Mouse (Mus musculus) left cerebral cortex, postnatal 10 days (tissue): Measurements from ENCODE around the gene Cckar. TPM values are rescaled to one million over a fixed set of nuclear protein-coding genes. Genes with fewer than 3 reads are reported as not detected.
"Not testable (repeated sequence)": the region's sequence is repeated elsewhere in the genome, so short reads cannot be mapped to it uniquely, and the experiment has no call there.

Experiments used
- DNase-seq, 2 experiments: peaks; one replicate each; pipeline ENCODE4 v3.0.0; 2021 to 2022; ENCODE audit warnings: low spot score in 2 of 2, mixed read lengths in 1 of 2; ENCODE audit errors: extremely low spot score in 1 of 2
- intact Hi-C: fragments of 180-260 bp; cut with DNase I; formaldehyde crosslinking; loops from one replicate; pipeline ENCODE4 v1.15.1; 2025
- total RNA-seq, 2 experiments: library from RNA; stranded (reverse); gene quantifications; 2 replicates each; pipeline ENCODE4 v1.2.3; 2021

Cckar gene
- total RNA-seq, 2 experiments from 2014 or later: 0.19 TPM; not detected in 1

- intact Hi-C loops: no loop called here
These were observed 29.3 kb downstream of the Cckar start for GRCm38 (mm10) chr5:53678036-53678767.

GRCm38 (mm10) chr5:53676671-53677070 is 30.8 kb downstream of the Cckar start:
- no peak for DNase-seq
- intact Hi-C loops: no loop called here

More at GRCm38 (mm10) chr5:53678036-53678767, 29.3 kb downstream of the Cckar start:
- DNase-seq: no peak

- intact Hi-C loops, DNase-seq: not testable (repeated sequence)
These were observed 33.9 kb downstream of the Cckar start for GRCm38 (mm10) chr5:53673493-53674150.

GRCm38 (mm10) chr5:53672352-53672751 is 35.2 kb downstream of the Cckar start:
- peak; percentile 42 to 68 for DNase-seq
- intact Hi-C loops: no loop called here

- DNase-seq: no peak
- intact Hi-C loops: no loop called here
These were observed 36.0 kb downstream of the Cckar start for GRCm38 (mm10) chr5:53671507-53671906.

- no peak for DNase-seq
- intact Hi-C loops: no loop called here
These were observed 37.1 kb downstream of the Cckar start for GRCm38 (mm10) chr5:53670321-53670938.

- no peak for DNase-seq
- intact Hi-C loops: no loop called here
These were observed 39.5 kb downstream of the Cckar start for GRCm38 (mm10) chr5:53668021-53668420.

GRCm38 (mm10) chr5:53663665-53664064 is 43.8 kb downstream of the Cckar start:
- intact Hi-C loops: no loop called here
- no peak for DNase-seq

- DNase-seq: no peak
- intact Hi-C loops: no loop called here
These were observed 45.1 kb downstream of the Cckar start for GRCm38 (mm10) chr5:53662413-53662812.

GRCm38 (mm10) chr5:53661508-53661907 is 46.0 kb downstream of the Cckar start:
- no peak for DNase-seq
- intact Hi-C loops: no loop called here

- intact Hi-C loops: no loop called here
- DNase-seq: no peak
These were observed 49.6 kb downstream of the Cckar start for GRCm38 (mm10) chr5:53657925-53658324.

- intact Hi-C loops: no loop called here
These were observed 50.9 kb downstream of the Cckar start for GRCm38 (mm10) chr5:53656596-53656995.

More at GRCm38 (mm10) chr5:53656596-53656995, 50.9 kb downstream of the Cckar start:
- DNase-seq: no peak

Other genes with a start within 250 kb of the Cckar start
- gene Rbpj, start 241.6 kb downstream of the Cckar start, total RNA-seq: 10 to 100 TPM; 23.3 to 24.6 TPM
- gene Tbc1d19, start 101.9 kb upstream of the Cckar start, total RNA-seq: 10 to 100 TPM; 40.3 to 44.4 TPM